Mouse (Mus musculus): ENCODE measurements at regions not wholly inside any gene's neighbourhood (a gene's known extent, or its start where the extent isn't known, plus 50 kb on each side); places are given as distances from the start of the nearest gene placed in this dataset.
"Not testable (repeated sequence)": the region's sequence is repeated elsewhere in the genome, so short reads cannot be mapped to it uniquely, and the experiment has no call there.

DNA sequence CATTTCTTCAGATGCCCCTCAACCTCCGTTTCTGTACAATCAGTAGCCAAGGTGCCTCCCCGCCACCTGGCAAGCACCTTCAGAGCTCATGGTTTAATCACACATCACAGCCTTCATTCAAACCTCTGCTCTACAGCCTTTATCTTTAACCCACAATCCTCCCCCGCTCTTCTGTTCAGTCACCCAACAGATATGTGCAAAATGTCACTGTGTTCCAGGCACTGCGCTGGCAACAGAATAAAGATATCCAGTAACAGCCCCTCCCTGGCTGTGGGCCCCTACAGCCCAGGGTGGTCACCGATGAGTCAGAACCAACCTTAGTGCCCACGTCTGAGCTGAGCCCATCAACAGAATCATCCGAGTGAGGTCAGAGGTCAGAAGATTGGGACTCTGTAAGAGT, 54.3 kb upstream of the Ddr1 start:
- no peak for DNase-seq

DNA sequence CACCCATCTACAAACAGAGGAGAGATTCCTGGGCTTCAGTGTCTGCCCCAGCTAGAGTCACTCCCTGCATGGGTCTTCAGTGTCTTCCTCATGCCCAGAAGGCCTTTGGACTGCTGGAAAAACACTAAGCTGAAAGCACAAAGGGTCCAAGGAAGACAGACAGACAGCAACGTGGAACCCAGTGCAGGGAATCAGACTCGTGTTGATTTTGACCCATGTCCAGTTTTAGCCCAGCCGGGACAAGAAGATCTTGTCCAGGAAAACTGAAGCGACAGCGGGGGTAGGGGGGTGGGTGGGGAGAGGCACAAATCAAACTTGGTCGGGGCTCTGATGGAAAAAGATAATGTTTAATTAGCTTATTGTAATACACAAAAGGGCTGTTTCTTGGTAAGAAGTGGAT, 55.3 kb upstream of the Ddr1 start:
- no peak for DNase-seq

DNA sequence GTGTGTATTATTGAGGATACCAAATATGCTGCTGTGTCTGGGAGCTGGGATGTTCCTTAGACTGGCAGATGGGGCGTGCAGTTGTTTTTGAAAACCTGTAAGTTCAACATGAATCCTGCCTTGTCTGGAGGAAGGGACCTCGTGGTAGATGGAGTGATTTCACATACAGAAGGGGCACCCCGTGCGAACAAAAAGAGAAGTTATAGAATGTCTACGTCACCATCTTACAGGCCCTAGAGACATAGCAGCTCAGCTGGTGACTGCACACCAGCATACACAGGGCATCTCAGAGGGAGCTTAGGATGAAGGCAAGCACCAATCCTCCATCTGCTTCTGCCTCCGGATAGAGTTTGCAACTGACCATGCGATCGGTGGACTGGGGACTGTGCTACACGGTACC, 58.2 kb upstream of the Ddr1 start:
- DNase-seq = no peak

DNA sequence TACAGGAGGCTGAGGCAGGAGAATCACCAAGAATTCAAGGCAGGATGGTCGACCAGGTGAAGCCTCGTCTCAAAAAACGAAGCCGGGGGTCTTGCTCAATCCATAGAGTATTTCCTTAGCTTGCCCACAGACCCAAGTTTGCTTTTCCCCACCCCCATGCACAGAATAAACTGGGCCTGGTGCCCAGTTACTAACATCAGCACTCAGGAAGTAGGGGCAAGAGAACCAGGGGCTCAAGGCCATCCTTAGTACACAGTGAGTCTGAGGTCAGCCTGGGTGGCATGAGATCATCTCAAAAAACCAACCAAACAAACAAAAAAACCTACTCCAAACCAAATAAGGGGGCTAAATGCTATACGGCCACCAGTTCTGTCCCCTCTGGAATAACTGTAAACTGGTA, 58.4 kb upstream of the Ier3 start:
- DNase-seq = peak; percentile 20

DNA sequence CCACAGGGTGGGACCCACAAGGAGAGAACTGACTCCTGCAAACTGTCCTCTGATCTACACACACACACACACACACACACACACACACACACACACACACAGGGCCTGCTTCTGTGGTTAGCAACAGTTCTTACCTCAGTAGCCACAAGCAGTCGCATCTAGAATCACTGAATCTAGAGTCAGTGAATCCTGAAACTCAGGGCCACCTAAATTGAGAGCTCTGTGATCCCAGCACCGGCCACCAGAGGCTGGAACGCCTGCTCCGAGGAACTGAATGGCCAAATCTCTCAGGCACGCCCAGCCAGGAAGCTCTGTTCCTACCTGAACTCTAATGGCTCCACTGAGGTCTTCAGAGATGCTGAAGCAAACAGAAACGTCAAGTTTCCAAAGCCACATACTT, 57.6 kb upstream of the Ier3 start:
- DNase-seq = peak; percentile 76

DNA sequence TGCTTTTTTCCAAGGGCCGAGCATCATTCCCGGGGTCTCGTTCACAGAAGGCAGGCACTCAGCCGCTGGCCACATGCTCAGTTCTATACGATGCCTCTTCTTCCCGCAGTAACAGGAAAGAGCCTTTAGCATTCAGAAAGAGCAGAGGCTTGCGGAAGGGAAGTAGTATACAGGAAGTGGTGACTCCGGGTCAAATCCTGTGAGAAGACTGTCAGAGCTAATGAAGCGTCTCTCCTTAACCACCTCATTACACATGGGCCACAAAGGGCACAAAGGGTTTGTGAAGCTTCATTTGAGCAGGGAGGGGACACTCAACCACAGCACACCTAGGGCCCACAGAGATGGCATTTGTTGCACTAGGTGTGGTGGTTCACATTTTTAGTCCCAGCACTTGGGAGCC, 55.1 kb upstream of the Ier3 start:
- no peak for DNase-seq

DNA sequence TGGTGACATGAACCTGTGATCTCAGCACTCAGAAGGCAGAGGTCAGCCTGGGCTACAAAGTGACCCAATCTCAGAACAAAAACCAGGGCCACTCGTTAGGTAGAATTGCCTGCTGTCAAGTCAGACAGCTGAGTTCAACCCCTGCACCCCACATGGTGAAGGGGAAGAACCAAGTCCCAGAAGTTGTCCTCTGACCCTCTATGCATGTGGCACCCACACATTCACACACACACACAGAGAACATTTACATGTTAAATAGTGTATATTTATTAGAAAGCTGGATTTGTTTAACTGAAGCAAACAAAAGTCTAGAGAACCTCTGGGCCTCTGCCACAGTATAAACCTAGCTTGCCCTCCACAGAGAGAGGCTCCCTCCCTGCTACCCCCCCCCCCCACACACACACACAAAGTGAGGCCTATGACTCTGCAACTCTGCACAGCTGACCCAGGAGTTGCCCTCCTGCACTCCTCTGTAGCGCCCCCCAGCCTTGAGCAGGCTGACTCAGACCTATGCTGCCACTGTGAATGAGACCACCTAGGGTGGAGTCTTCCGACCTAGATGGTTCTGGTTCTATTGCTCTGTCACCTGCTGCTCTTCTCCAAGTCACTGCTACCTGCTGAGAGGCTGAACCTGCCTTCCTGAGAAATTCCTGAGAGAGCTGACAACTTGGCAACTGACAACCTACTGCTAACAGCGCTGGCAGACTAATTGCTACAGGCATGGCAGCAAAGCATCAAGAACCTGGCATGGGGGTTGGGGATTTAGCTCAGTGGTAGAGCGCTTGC, 52.1 kb upstream of the Ier3 start:
- DNase-seq = no peak

DNA sequence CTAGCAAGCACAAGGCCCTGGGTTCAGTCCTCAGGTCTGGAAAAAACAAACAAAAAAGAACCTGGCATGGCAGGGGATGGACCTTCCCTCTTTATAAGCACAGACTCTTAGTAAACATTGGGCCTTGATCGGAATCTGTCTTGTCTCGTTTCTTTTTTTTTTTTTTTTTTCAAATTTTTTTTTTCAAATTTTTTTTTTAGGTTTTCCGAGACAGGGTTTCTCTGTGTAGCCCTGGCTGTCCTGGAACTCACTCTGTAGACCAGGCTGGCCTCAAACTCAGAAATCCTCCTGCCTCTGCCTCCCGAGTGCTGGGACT, 51.6 kb upstream of the Ier3 start:
- DNase-seq = not testable (repeated sequence)

DNA sequence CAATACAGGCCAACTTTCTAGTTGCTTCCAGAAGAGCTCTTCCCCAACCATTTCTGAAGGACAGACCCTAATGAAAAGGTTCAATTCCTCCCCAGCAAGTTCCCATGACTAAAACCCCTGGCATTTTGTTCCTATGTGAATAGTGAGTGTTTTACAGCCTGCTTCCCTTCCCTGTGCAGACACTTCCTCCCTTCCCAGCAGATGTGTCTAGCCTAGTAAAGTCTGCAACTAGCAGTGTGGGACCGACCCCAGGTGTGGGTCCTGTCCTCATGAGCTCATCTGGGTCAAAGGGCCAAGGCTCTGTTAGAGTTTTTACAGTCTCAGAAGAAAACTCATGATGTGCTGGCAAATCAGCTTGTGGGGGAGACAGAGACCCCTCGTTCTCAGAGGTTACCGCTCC, 50.9 kb upstream of the Ier3 start:
- DNase-seq = no peak

DNA sequence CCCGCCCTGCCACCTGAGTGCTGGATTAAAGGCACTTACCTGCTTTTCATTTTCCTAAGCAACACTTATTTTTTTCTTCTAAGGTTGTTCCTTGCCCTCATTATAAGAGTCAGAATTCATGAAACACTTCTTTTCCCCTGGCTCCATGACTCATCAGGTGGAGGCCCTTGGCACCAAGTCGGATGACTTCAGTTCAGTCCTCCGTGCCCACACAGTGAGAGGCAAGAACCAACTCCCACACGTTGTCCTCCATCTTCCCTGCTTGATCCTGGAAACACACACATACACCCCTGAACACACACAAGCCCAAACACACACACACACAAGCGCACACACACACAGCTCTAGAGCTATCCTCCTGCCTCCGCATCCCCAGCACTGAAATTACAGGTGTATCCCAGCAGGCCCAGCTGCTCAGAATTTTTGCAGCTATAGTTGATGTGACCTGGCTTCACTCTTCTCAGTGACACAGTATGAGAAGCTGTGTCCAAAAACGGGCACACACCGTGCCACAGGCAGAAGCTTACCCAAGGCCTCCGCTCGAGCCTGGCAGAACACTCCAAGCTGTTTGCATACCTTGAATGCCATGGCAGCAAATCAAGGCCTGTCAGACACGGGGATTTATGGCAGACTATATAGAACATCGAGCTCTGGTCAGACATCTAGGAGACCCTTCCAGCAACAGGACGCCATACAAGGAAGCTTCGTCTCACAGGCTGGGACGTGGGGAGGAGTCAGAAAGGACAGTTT, 49.7 kb upstream of the Ier3 start:
- DNase-seq = peak; percentile 63

All from adrenal gland, postnatal 14 days (tissue).